Mouse (Mus musculus): ENCODE data around the gene Brd4. TPM values are rescaled to one million over a fixed set of nuclear protein-coding genes. Genes with fewer than 3 reads are reported as not detected.

Gene Brd4
- polyA plus RNA-seq (2015; fragmentation: Nextera tagmentation; extraction: Ambion mirVana): 28.6 and 29.9 TPM in 2 replicates

- H3K9me3 ChIP-seq (ENCODE audit: control insufficient read depth, low read length): no peaks in the 10 kb centered on the region
- ATAC-seq (ENCODE audit: low FRiP score, low TSS enrichment) (peak; percentile 90), DNase-seq (ENCODE audit: low spot score) (peak; percentile 93)
- no peaks in the 10 kb centered on the region for H3K4me1 ChIP-seq (replicated peaks; ENCODE audit: control insufficient read depth, insufficient read depth)
- TF ChIP-seq CTCF (IDR thresholded peaks at IDR 0.05; ENCODE audit: low read depth): peak; percentile 17; the same call in 1 of the 2 replicates
- no peak for TF ChIP-seq EP300 (optimal IDR thresholded peaks at IDR 0.05)
- H3K4me3 ChIP-seq (ENCODE audit: low read depth, low read length): peak within 1 kb of the TSS; percentile 97
- H3K27ac ChIP-seq (replicated peaks): peak within 1 kb of the TSS; percentile 100
- H3K9ac ChIP-seq (ENCODE audit: low read length): peak within 1 kb of the TSS; percentile 97
- H3K36me3 ChIP-seq (ENCODE audit: control insufficient read depth, insufficient read depth, low read length): no peaks in the 10 kb centered on the region
- H3K27me3 ChIP-seq (ENCODE audit: control insufficient read depth, insufficient read depth, low read length): no peaks in the 10 kb centered on the region
- 1% methylated on average over 70 of the region's 100 CpGs for WGBS
- H3K4me2 ChIP-seq (replicated peaks; ENCODE audit: low read depth): peak within 1 kb of the TSS; percentile 69
Measured at GRCm38 (mm10) chr17:32284262-32285137, at the start of gene Brd4. Gene Brd4, minus strand, starts transcription at chr17:32284722.

DNA sequence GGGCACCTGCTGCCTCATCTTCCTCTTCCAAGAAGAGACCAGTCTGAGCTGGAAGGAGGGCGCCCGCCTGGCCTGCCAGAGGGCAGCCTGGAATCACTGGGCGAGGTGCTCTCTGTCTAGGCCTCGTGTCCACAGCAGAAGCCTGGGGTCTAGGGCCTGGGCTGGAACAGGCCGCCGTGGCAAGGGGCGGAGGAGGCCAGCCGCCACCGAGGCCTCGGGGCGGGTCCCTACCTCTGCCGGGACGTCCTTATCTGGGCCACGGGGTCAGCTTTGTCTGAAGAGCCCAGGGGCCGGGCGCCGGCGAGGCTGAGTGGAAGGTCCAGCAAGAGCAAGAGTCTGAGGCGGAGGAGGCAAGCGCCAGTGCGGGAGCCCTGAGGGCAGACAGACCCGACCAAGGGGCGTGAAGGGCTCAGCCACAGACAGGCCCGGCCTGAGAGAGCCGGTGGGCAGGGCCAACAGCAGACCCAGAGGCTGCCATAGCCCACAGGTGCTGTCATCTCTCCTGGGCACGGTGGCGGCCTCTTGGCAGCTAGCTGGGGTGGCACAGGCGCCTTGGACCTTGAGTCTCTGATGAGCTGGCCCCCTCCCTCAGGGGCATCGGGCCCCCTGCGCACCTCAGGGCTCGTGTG, 49.3 kb upstream of the Brd4 start:
- Histone ChIP-seq H3K36me3 (ENCODE audit: control insufficient read depth, insufficient read depth, low read length) (peaks cover 37% of the 10 kb centered on the region), H3K4me3 (ENCODE audit: low read depth, low read length) (no peak overlapping the region), H3K9me3 (ENCODE audit: control insufficient read depth, low read length) (no peaks in the 10 kb centered on the region), H3K4me1 (replicated peaks; ENCODE audit: control insufficient read depth, insufficient read depth) (no peaks in the 10 kb centered on the region), H3K27me3 (ENCODE audit: control insufficient read depth, insufficient read depth, low read length) (no peaks in the 10 kb centered on the region), H3K27ac (replicated peaks) (no peak overlapping the region), H3K4me2 (replicated peaks; ENCODE audit: low read depth) (no peak overlapping the region), H3K9ac (ENCODE audit: low read length) (no peak overlapping the region)
- no peak for TF ChIP-seq CTCF (IDR thresholded peaks at IDR 0.05; ENCODE audit: low read depth)
- no peak for TF ChIP-seq EP300 (optimal IDR thresholded peaks at IDR 0.05)
- 72% methylated on average over 31 of the region's 31 CpGs for WGBS
- ATAC-seq (ENCODE audit: low FRiP score, low TSS enrichment) (peak; percentile 56; the same call in 1 of the 2 replicates), DNase-seq (ENCODE audit: low spot score) (peak; percentile 37)

DNA sequence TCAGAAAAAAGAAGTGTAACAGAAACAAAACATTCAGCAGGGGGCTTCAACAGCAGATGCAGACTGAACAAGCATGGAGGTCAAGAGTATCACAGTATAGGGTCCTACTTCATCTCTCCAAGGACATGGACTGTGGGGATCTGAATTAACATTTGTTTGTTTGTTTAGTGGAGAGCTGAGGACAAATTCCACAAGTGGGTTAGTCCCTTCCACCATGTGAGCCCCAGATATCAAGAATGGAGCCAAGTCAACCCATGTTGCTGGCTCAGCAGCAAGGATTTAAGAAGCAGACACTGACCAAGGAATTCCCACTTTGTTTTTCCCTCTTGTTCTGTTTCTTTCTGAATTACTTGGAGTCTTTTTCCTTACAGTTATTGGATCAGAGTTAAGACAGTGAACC, 43.0 kb upstream of the Brd4 start:
- no peak for ATAC-seq (ENCODE audit: low FRiP score, low TSS enrichment)

GRCm38 (mm10) chr17:32322809-32323208, 38.3 kb upstream of the Brd4 start:
- H3K4me1 ChIP-seq (replicated peaks; ENCODE audit: control insufficient read depth, insufficient read depth): peaks cover 2% of the 10 kb centered on the region; the same call in 1 of the 2 replicates
- H3K9me3 ChIP-seq (ENCODE audit: control insufficient read depth, low read length): no peaks in the 10 kb centered on the region
- 88% methylated on average over 1 of the region's 1 CpGs for WGBS
- TF ChIP-seq EP300 (optimal IDR thresholded peaks at IDR 0.05) (no peak), CTCF (IDR thresholded peaks at IDR 0.05; ENCODE audit: low read depth) (no peak)
- no peak overlapping the region for H3K4me3 ChIP-seq (ENCODE audit: low read depth, low read length)
- DNase-seq (ENCODE audit: low spot score): no peak
- ATAC-seq (ENCODE audit: low FRiP score, low TSS enrichment): no peak
- no peaks in the 10 kb centered on the region for H3K27me3 ChIP-seq (ENCODE audit: control insufficient read depth, insufficient read depth, low read length)
- H3K9ac ChIP-seq (ENCODE audit: low read length): no peak overlapping the region
- no peak overlapping the region for H3K4me2 ChIP-seq (replicated peaks; ENCODE audit: low read depth)
- H3K36me3 ChIP-seq (ENCODE audit: control insufficient read depth, insufficient read depth, low read length): no peaks in the 10 kb centered on the region
- no peak overlapping the region for H3K27ac ChIP-seq (replicated peaks)

More for the DNA sequence above, 43.0 kb upstream of the Brd4 start:
- H3K4me3 ChIP-seq (ENCODE audit: low read depth, low read length): no peak overlapping the region
- H3K4me1 ChIP-seq (replicated peaks; ENCODE audit: control insufficient read depth, insufficient read depth): no peaks in the 10 kb centered on the region
- peaks cover 12% of the 10 kb centered on the region for H3K36me3 ChIP-seq (ENCODE audit: control insufficient read depth, insufficient read depth, low read length)
- TF ChIP-seq CTCF (IDR thresholded peaks at IDR 0.05; ENCODE audit: low read depth) (no peak), EP300 (optimal IDR thresholded peaks at IDR 0.05) (no peak)
- no peaks in the 10 kb centered on the region for H3K27me3 ChIP-seq (ENCODE audit: control insufficient read depth, insufficient read depth, low read length)
- H3K4me2 ChIP-seq (replicated peaks; ENCODE audit: low read depth): no peak overlapping the region
- H3K9ac ChIP-seq (ENCODE audit: low read length): no peak overlapping the region
- H3K9me3 ChIP-seq (ENCODE audit: control insufficient read depth, low read length): no peaks in the 10 kb centered on the region
- H3K27ac ChIP-seq (replicated peaks): no peak overlapping the region
- no peak for DNase-seq (ENCODE audit: low spot score)

GRCm38 (mm10) chr17:32321836-32322235, 37.3 kb upstream of the Brd4 start:
- H3K9ac ChIP-seq (ENCODE audit: low read length): peak overlapping the region; percentile 73
- no peaks in the 10 kb centered on the region for H3K27me3 ChIP-seq (ENCODE audit: control insufficient read depth, insufficient read depth, low read length)
- TF ChIP-seq EP300 (optimal IDR thresholded peaks at IDR 0.05) (no peak), CTCF (IDR thresholded peaks at IDR 0.05; ENCODE audit: low read depth) (no peak)
- peak overlapping the region; percentile 86 for H3K4me3 ChIP-seq (ENCODE audit: low read depth, low read length)
- peak overlapping the region; percentile 75 for H3K4me2 ChIP-seq (replicated peaks; ENCODE audit: low read depth)
- DNase-seq (ENCODE audit: low spot score) (peak; percentile 28), ATAC-seq (ENCODE audit: low FRiP score, low TSS enrichment) (no peak)
- no peaks in the 10 kb centered on the region for H3K9me3 ChIP-seq (ENCODE audit: control insufficient read depth, low read length)
- H3K36me3 ChIP-seq (ENCODE audit: control insufficient read depth, insufficient read depth, low read length): peaks cover 5% of the 10 kb centered on the region
- H3K27ac ChIP-seq (replicated peaks): peak overlapping the region; percentile 85
- H3K4me1 ChIP-seq (replicated peaks; ENCODE audit: control insufficient read depth, insufficient read depth): peaks cover 2% of the 10 kb centered on the region; the same call in 1 of the 2 replicates
- WGBS: 10% methylated on average over 6 of the region's 6 CpGs
